Mouse (Mus musculus) midbrain, embryonic 10.5 days (tissue): ENCODE results near the gene Slc36a2. TPM values are rescaled to one million over a fixed set of nuclear protein-coding genes. Genes with fewer than 3 reads are reported as not detected.

Experiments
- DNase-seq: peaks from one replicate; pipeline ENCODE4 v3.0.0-alpha.2; 2017; ENCODE audit warnings: low spot score
- H3K27ac ChIP-seq: fragments of 300-500 bp; sonication (generic); replicated peaks from 2 replicates; pipeline ENCODE4 v1.5.1; 2016; ENCODE audit warnings: mild to moderate bottlenecking
- H3K27me3 ChIP-seq: fragments of 300-500 bp; sonication (generic); 2 replicates; pipeline ENCODE4 v1.6.1; 2016; ENCODE audit warnings: low read depth, mild to moderate bottlenecking; ENCODE audit not compliant: poor library complexity, severe bottlenecking
- H3K36me3 ChIP-seq: fragments of 300-500 bp; sonication (generic); 2 replicates; pipeline ENCODE4 v1.6.1; 2016; ENCODE audit warnings: mild to moderate bottlenecking, moderate library complexity
- H3K4me1 ChIP-seq: fragments of 300-500 bp; sonication (generic); 2 replicates; pipeline ENCODE4 v1.6.1; 2016
- H3K4me3 ChIP-seq: fragments of 300-500 bp; sonication (generic); 2 replicates; pipeline ENCODE4 v1.5.1; 2016; ENCODE audit warnings: mild to moderate bottlenecking, moderate library complexity
- H3K9me3 ChIP-seq: fragments of 300-500 bp; sonication (generic); replicated peaks from 2 replicates; pipeline ENCODE4 v1.6.1; 2016; ENCODE audit warnings: mild to moderate bottlenecking
- WGBS: fragments of 180-500 bp; shearing (Covaris S2); methylation state at CpG from one replicate; pipeline ENCODE4 v1.1.7; 2016; 5-methylcytosine and 5-hydroxymethylcytosine counted together
- polyA plus RNA-seq: library from polyadenylated mRNA; unstranded; fragments of >200 nt; fragmentation: Nextera tagmentation; extraction: Ambion mirVana; gene quantifications from 2 replicates; pipeline ENCODE4 v1.2.1, GENCODE M21; 2016

The Slc36a2 gene
- polyA plus RNA-seq, 1 experiment from 2014 or later: 0.20 TPM

- no peaks in the 10 kb centered on the region for H3K27me3 ChIP-seq
- H3K36me3 ChIP-seq: no peaks in the 10 kb centered on the region
- 79% methylated on average over 2 of the region's 2 CpGs for WGBS
- H3K4me3 ChIP-seq: no peak overlapping the region
- no peak overlapping the region for H3K27ac ChIP-seq
- H3K9me3 ChIP-seq: no peaks in the 10 kb centered on the region; the same call in 1 of the 2 replicates
- no peak for DNase-seq
- peaks cover 30% of the 10 kb centered on the region for H3K4me1 ChIP-seq
Measured at GRCm38 (mm10) chr11:55209032-55209431, 24.2 kb upstream of the Slc36a2 start.

- DNase-seq: no peak
- 72% methylated on average over 6 of the region's 6 CpGs for WGBS
- Histone ChIP-seq H3K4me1 (peaks cover 30% of the 10 kb centered on the region), H3K27ac (no peak overlapping the region), H3K4me3 (no peak overlapping the region), H3K9me3 (no peaks in the 10 kb centered on the region; the same call in 1 of the 2 replicates), H3K36me3 (no peaks in the 10 kb centered on the region), H3K27me3 (no peaks in the 10 kb centered on the region)
Measured at GRCm38 (mm10) chr11:55208001-55208690, 23.3 kb upstream of the Slc36a2 start.

GRCm38 (mm10) chr11:55204602-55205001 lies 19.7 kb upstream of the Slc36a2 start:
- Histone ChIP-seq H3K4me3 (peak overlapping the region; percentile 89), H3K36me3 (no peaks in the 10 kb centered on the region), H3K27me3 (no peaks in the 10 kb centered on the region), H3K4me1 (peaks cover 25% of the 10 kb centered on the region), H3K27ac (peak overlapping the region; percentile 85), H3K9me3 (no peaks in the 10 kb centered on the region)
- 13% methylated on average over 17 of the region's 17 CpGs for WGBS
- no peak for DNase-seq

GRCm38 (mm10) chr11:55204159-55204596 lies 19.3 kb upstream of the Slc36a2 start, which contains the start of gene Slc36a1:
TSS of gene Slc36a1 (plus strand) at chr11:55204350.
- Histone ChIP-seq H3K4me1 (peaks cover 23% of the 10 kb centered on the region), H3K27ac (peak within 1 kb of the TSS; percentile 85), H3K27me3 (no peaks in the 10 kb centered on the region), H3K4me3 (peak within 1 kb of the TSS; percentile 89), H3K36me3 (no peaks in the 10 kb centered on the region), H3K9me3 (no peaks in the 10 kb centered on the region)
- WGBS: under 1% methylated on average over 31 of the region's 31 CpGs
- DNase-seq: peak; percentile 97

- H3K27ac ChIP-seq: no peak overlapping the region
- H3K4me3 ChIP-seq: no peak overlapping the region
- no peaks in the 10 kb centered on the region for H3K36me3 ChIP-seq
- no peak for DNase-seq
- H3K27me3 ChIP-seq: no peaks in the 10 kb centered on the region
- no peaks in the 10 kb centered on the region for H3K9me3 ChIP-seq
- H3K4me1 ChIP-seq: no peaks in the 10 kb centered on the region
- 87% methylated on average over 8 of the region's 8 CpGs for WGBS
Measured at GRCm38 (mm10) chr11:55197740-55198510, 13.0 kb upstream of the Slc36a2 start.

GRCm38 (mm10) chr11:55197086-55197485 lies 12.2 kb upstream of the Slc36a2 start:
- no peak for DNase-seq
- H3K27me3 ChIP-seq: no peaks in the 10 kb centered on the region
- no peaks in the 10 kb centered on the region for H3K9me3 ChIP-seq
- H3K4me3 ChIP-seq: no peak overlapping the region
- H3K36me3 ChIP-seq: no peaks in the 10 kb centered on the region
- 73% methylated on average over 6 of the region's 6 CpGs for WGBS
- H3K4me1 ChIP-seq: no peaks in the 10 kb centered on the region
- H3K27ac ChIP-seq: no peak overlapping the region

GRCm38 (mm10) chr11:55190216-55190615 lies 5.3 kb upstream of the Slc36a2 start:
- 83% methylated on average over 3 of the region's 3 CpGs for WGBS
- no peak overlapping the region for H3K27ac ChIP-seq
- H3K4me1 ChIP-seq: no peaks in the 10 kb centered on the region
- H3K27me3 ChIP-seq: no peaks in the 10 kb centered on the region
- no peaks in the 10 kb centered on the region for H3K9me3 ChIP-seq
- DNase-seq: no peak
- no peak overlapping the region for H3K4me3 ChIP-seq
- no peaks in the 10 kb centered on the region for H3K36me3 ChIP-seq

GRCm38 (mm10) chr11:55187777-55188176 lies 2.9 kb upstream of the Slc36a2 start:
- 79% methylated on average over 6 of the region's 6 CpGs for WGBS
- no peaks in the 10 kb centered on the region for H3K36me3 ChIP-seq
- no peak for DNase-seq

GRCm38 (mm10) chr11:55187292-55187691 lies 2.4 kb upstream of the Slc36a2 start:
- H3K4me1 ChIP-seq: 0 out of 2 replicates have a peak, but pooled peaks cover 13% of the 10 kb centered on the region
- no peaks in the 10 kb centered on the region for H3K36me3 ChIP-seq
- H3K27me3 ChIP-seq: no peaks in the 10 kb centered on the region
- no peak for DNase-seq
- no peak overlapping the region for H3K4me3 ChIP-seq
- 91% methylated on average over 4 of the region's 4 CpGs for WGBS
- H3K27ac ChIP-seq: no peak overlapping the region
- no peaks in the 10 kb centered on the region for H3K9me3 ChIP-seq

More at GRCm38 (mm10) chr11:55187777-55188176, 2.9 kb upstream of the Slc36a2 start:
- Histone ChIP-seq H3K4me1 (0 out of 2 replicates have a peak, but pooled peaks cover 13% of the 10 kb centered on the region), H3K27ac (no peak overlapping the region), H3K27me3 (no peaks in the 10 kb centered on the region), H3K4me3 (no peak overlapping the region), H3K9me3 (no peaks in the 10 kb centered on the region)

GRCm38 (mm10) chr11:55184246-55184645 lies 631 bp downstream of the Slc36a2 start:
- Histone ChIP-seq H3K4me1 (0 out of 2 replicates have a peak, but pooled peaks cover 13% of the 10 kb centered on the region), H3K27me3 (no peaks in the 10 kb centered on the region), H3K9me3 (no peaks in the 10 kb centered on the region), H3K27ac (no peak overlapping the region), H3K4me3 (no peak overlapping the region), H3K36me3 (no peaks in the 10 kb centered on the region)
- DNase-seq: no peak
- 85% methylated on average over 5 of the region's 5 CpGs for WGBS

- DNase-seq: no peak
- no peak overlapping the region for H3K27ac ChIP-seq
- H3K4me3 ChIP-seq: no peak overlapping the region
- WGBS: 68% methylated on average over 7 of the region's 7 CpGs
- H3K4me1 ChIP-seq: 0 out of 2 replicates have a peak, but pooled peaks cover 13% of the 10 kb centered on the region
- no peaks in the 10 kb centered on the region for H3K9me3 ChIP-seq
- no peaks in the 10 kb centered on the region for H3K27me3 ChIP-seq
- no peaks in the 10 kb centered on the region for H3K36me3 ChIP-seq
Measured at GRCm38 (mm10) chr11:55183124-55183523, 1.8 kb downstream of the Slc36a2 start.

GRCm38 (mm10) chr11:55179856-55180255 lies 5.0 kb downstream of the Slc36a2 start:
- 89% methylated on average over 3 of the region's 3 CpGs for WGBS
- Histone ChIP-seq H3K27ac (no peak overlapping the region), H3K4me3 (no peak overlapping the region), H3K9me3 (no peaks in the 10 kb centered on the region), H3K36me3 (no peaks in the 10 kb centered on the region), H3K4me1 (0 out of 2 replicates have a peak, but pooled peaks cover 12% of the 10 kb centered on the region), H3K27me3 (no peaks in the 10 kb centered on the region)
- DNase-seq: no peak

- Histone ChIP-seq H3K27me3 (no peaks in the 10 kb centered on the region), H3K36me3 (no peaks in the 10 kb centered on the region), H3K4me1 (0 out of 2 replicates have a peak, but pooled peaks cover 7% of the 10 kb centered on the region), H3K4me3 (no peak overlapping the region), H3K9me3 (no peaks in the 10 kb centered on the region), H3K27ac (no peak overlapping the region)
- 95% methylated on average over 4 of the region's 4 CpGs for WGBS
- no peak for DNase-seq
Measured at GRCm38 (mm10) chr11:55178830-55179229, 6.0 kb downstream of the Slc36a2 start.
